Comparison of ENCODE assay signal across 28 mouse cellular contexts in genomic region chr13:82915194-82915593, GRCm38 (mm10).
DNase-seq lines count a peak whose midpoint lies in the region; ATAC-seq and TF ChIP-seq lines count a peak whose summit lies in the region.
"Had no signal": no experiment of that assay in that cellular context is flagged by ENCODE, and none has a peak within 500 bp of the region (broad histone marks: within the 10 kb centered on the region; RNA-seq: fewer than 3 reads in every experiment).

No protein-coding gene starts in this region.

- no peaks in the 10 kb centered on the region for H3K27me3 ChIP-seq in spleen, adult 2 months (ENCODE audit: control insufficient read depth, insufficient read depth, low read length)
- H3K27me3 ChIP-seq: embryonic facial prominence, embryonic 13.5 days; forebrain, embryonic 12.5 days; forebrain, embryonic 15.5 days; heart, embryonic 12.5 days; heart, embryonic 15.5 days; hindbrain, embryonic 13.5 days had no signal

- no peaks in the 10 kb centered on the region for H3K4me1 ChIP-seq in spleen, adult 2 months (ENCODE audit: control insufficient read depth, insufficient read depth, insufficient read length)
- H3K4me1 ChIP-seq: embryonic facial prominence, embryonic 10.5 days; embryonic facial prominence, embryonic 13.5 days; forebrain, embryonic 12.5 days; forebrain, embryonic 15.5 days; heart, embryonic 12.5 days; heart, embryonic 15.5 days; hindbrain, embryonic 10.5 days; hindbrain, embryonic 13.5 days had no signal

- H3K36me3 ChIP-seq in spleen, adult 2 months (ENCODE audit: control insufficient read depth, insufficient read depth, low read length), result no peaks in the 10 kb centered on the region
- H3K36me3 ChIP-seq: embryonic facial prominence, embryonic 10.5 days; embryonic facial prominence, embryonic 13.5 days; forebrain, embryonic 12.5 days; forebrain, embryonic 15.5 days; heart, embryonic 12.5 days; heart, embryonic 15.5 days; hindbrain, embryonic 10.5 days; hindbrain, embryonic 13.5 days had no signal

- peak; percentile 96 for ATAC-seq in neutrophil, adult 5-6 weeks (ENCODE audit: extremely low read depth, insufficient number of reproducible peaks, low FRiP score, poor library complexity, severe bottlenecking)
- no peak for ATAC-seq in CD4-positive, CD25-positive, alpha-beta regulatory T cell, adult 4 months
- ATAC-seq: activated CD4-positive, CD25-positive, alpha-beta regulatory T cell, adult 4 months; forebrain, embryonic 15.5 days; hindbrain, embryonic 16.5 days had no signal

- peak; percentile 18 for DNase-seq in lung, postnatal 25 days (ENCODE audit: low spot score)
- DNase-seq in lung, postnatal 10 days, result no peak
- peak; percentile 34 to 78 for DNase-seq in spleen, adult 2 months (ENCODE audit: low read depth in 1 of 2, low spot score in 2 of 2)
- no peak for DNase-seq in spleen, adult 18-20 months
- DNase-seq: adrenal gland, adult 8-10 months; adrenal gland, postnatal 25 days; cerebellum, adult 11-12 months; cerebellum, adult 8-10 months; cerebellum, postnatal 10 days; cerebellum, postnatal 36 days; embryo, embryonic 11 days; gastrocnemius, postnatal 25 days; heart, adult 18-20 months; heart, postnatal 10 days; heart, postnatal 36 days had no signal

- WGBS in spleen, adult 2 months, result 54% methylated on average over 4 of the region's 4 CpGs

- no peak for TF ChIP-seq POLR2A in spleen, adult 2 months (IDR thresholded peaks at IDR 0.05; ENCODE audit: low read depth, low read length)

- H3K4me3 ChIP-seq in spleen, adult 2 months (ENCODE audit: extremely low read depth, insufficient read depth, insufficient read length), result no peak overlapping the region
- H3K4me3 ChIP-seq: embryonic facial prominence, embryonic 10.5 days; embryonic facial prominence, embryonic 13.5 days; erythroblast, embryonic 14.5 days; forebrain, embryonic 12.5 days; forebrain, embryonic 15.5 days; heart, embryonic 12.5 days; heart, embryonic 15.5 days; hindbrain, embryonic 10.5 days; hindbrain, embryonic 13.5 days had no signal

- H3K27ac ChIP-seq in spleen, adult 2 months (ENCODE audit: insufficient read depth, low read length), result peak overlapping the region; percentile 5; the same call in 1 of the 2 replicates
- H3K27ac ChIP-seq: embryonic facial prominence, embryonic 10.5 days; embryonic facial prominence, embryonic 13.5 days; forebrain, embryonic 12.5 days; forebrain, embryonic 15.5 days; heart, embryonic 15.5 days; hindbrain, embryonic 10.5 days; hindbrain, embryonic 13.5 days had no signal

- TF ChIP-seq CTCF in spleen, adult 2 months (IDR thresholded peaks at IDR 0.05; ENCODE audit: extremely low read depth, insufficient read depth, insufficient read length, insufficient replicate concordance), result no peak

Comparison
In these comparisons a context has a peak if more than half of its experiments do, and no peak if none do; other contexts are left out.
1. DNase-seq: peak in lung, postnatal 25 days (single experiment) and spleen, adult 2 months (2 of 2); none in lung, postnatal 10 days (single experiment) and spleen, adult 18-20 months (0 of 2).